Mouse (Mus musculus): ENCODE results near the gene Slc12a3.

Slc12a3 gene

GRCm38 (mm10) chr8:94412518-94412917 lies 83.5 kb downstream of the Slc12a3 start:
- no peak for DNase-seq

GRCm38 (mm10) chr8:94413509-94413908 lies 84.5 kb downstream of the Slc12a3 start:
- peak; percentile 67 for DNase-seq

GRCm38 (mm10) chr8:94415218-94415617 lies 86.2 kb downstream of the Slc12a3 start:
- DNase-seq, result no peak

Data from thymus, postnatal 14 days (tissue).